Mouse (Mus musculus) ES-E14 (cell line): ENCODE data around the gene Bax. TPM values are rescaled to one million over a fixed set of nuclear protein-coding genes. Genes with fewer than 3 reads are reported as not detected.
"Not testable (repeated sequence)": the region's sequence is repeated elsewhere in the genome, so short reads cannot be mapped to it uniquely, and the experiment has no call there.

Source experiments
- DNase-seq: peaks from one replicate; pipeline ENCODE4 v3.0.0-alpha.2; 2013; ENCODE audit warnings: low read depth, low spot score
- H3K27ac ChIP-seq: 2 replicates; pipeline ENCODE4 v1.5.1; 2012; ENCODE audit warnings: low read depth, mild to moderate bottlenecking, low read length, moderate library complexity, mixed read lengths; ENCODE audit not compliant: poor library complexity, insufficient read depth, severe bottlenecking
- H3K36me3 ChIP-seq: 2 replicates; pipeline ENCODE4 v1.6.1; 2012; ENCODE audit warnings: mild to moderate bottlenecking, low read length, moderate library complexity, mixed read lengths; ENCODE audit not compliant: control insufficient read depth, poor library complexity, insufficient read depth, severe bottlenecking
- H3K4me1 ChIP-seq, 2 experiments: fragments of 150-350 bp in 1 of 2; sonication (generic) in 1 of 2; 2 replicates each; pipeline ENCODE4 v1.6.1; 2012; ENCODE audit warnings: low read length in 2 of 2, mild to moderate bottlenecking in 1 of 2, mixed read lengths in 1 of 2; ENCODE audit not compliant: control insufficient read depth in 2 of 2, insufficient read depth in 2 of 2, poor library complexity in 1 of 2
- H3K4me3 ChIP-seq, 2 experiments: fragments of 150-350 bp in 1 of 2; sonication (generic) in 1 of 2; 2 replicates each; pipeline ENCODE4 v1.5.1; 2012; ENCODE audit warnings: low read length in 2 of 2, low read depth in 1 of 2, mild to moderate bottlenecking in 1 of 2, mixed read lengths in 1 of 2; ENCODE audit not compliant: insufficient read depth in 1 of 2, poor library complexity in 1 of 2, severe bottlenecking in 1 of 2
- H3K9ac ChIP-seq: 2 replicates; pipeline ENCODE4 v1.6.1; 2012; ENCODE audit warnings: low read depth, mild to moderate bottlenecking, low read length, mixed read lengths; ENCODE audit not compliant: poor library complexity, insufficient read depth, severe bottlenecking
- H3K9me3 ChIP-seq: fragments of 150-350 bp; sonication (generic); 2 replicates; pipeline ENCODE4 v1.6.1; 2012; ENCODE audit warnings: low read depth, mild to moderate bottlenecking, low read length; ENCODE audit not compliant: control insufficient read depth, insufficient read depth
- CHD2 ChIP-seq: IDR thresholded peaks from 2 replicates; pipeline ENCODE4 v1.6.1; 2014; ENCODE audit warnings: mild to moderate bottlenecking, low read depth, low read length, inconsistent platforms
- HCFC1 ChIP-seq: IDR thresholded peaks from 2 replicates; pipeline ENCODE4 v1.6.1; 2012; ENCODE audit warnings: low read length, inconsistent platforms, borderline replicate concordance; ENCODE audit not compliant: insufficient read depth
- MAFK ChIP-seq: IDR thresholded peaks from 2 replicates; pipeline ENCODE4 v1.6.1; 2014; ENCODE audit warnings: mild to moderate bottlenecking, low read depth, low read length, inconsistent platforms; ENCODE audit not compliant: insufficient read depth
- ZC3H11A ChIP-seq: IDR thresholded peaks from 2 replicates; pipeline ENCODE4 v1.6.1; 2012; ENCODE audit warnings: low read depth, mild to moderate bottlenecking, inconsistent platforms, low read length, borderline replicate concordance
- ZNF384 ChIP-seq: IDR thresholded peaks from 2 replicates; pipeline ENCODE4 v1.6.1; 2012; ENCODE audit warnings: low read depth, low read length, inconsistent platforms
- in situ Hi-C, 2 experiments: fragments of 600-800 bp; cut with MboI; formaldehyde crosslinking; loops; one replicate each; pipeline ENCODE4 v1.15.1; 2025; ENCODE audit warnings: low sequenced_read_pairs in 2 of 2, inconsistent platforms in 1 of 2; ENCODE audit not compliant: unreplicated experiment in 2 of 2
- total RNA-seq: library from RNA; depleted of rRNA; stranded (reverse); fragments of 300-350 nt; gene quantifications from 2 replicates; pipeline ENCODE4 v1.2.3, GENCODE M21; 2012

Gene Bax
- total RNA-seq, 1 experiment = 388 TPM

- TF ChIP-seq MAFK (no peak), HCFC1 (no peak), ZC3H11A (no peak), CHD2 (no peak), ZNF384 (no peak)
- DNase-seq = no peak
These were observed 19.5 kb upstream of the Bax start for GRCm38 (mm10) chr7:45486158-45486557.

GRCm38 (mm10) chr7:45484985-45485384 is 18.3 kb upstream of the Bax start:
- H3K9ac ChIP-seq, H3K4me3 ChIP-seq, H3K9me3 ChIP-seq, H3K36me3 ChIP-seq, in situ Hi-C loops, DNase-seq, H3K27ac ChIP-seq: not testable (repeated sequence)
- H3K4me1 ChIP-seq = peaks cover 2 to 11% of the 10 kb centered on the region in 2 experiments; a peak in 2 of 4 replicates

More at GRCm38 (mm10) chr7:45486158-45486557, 19.5 kb upstream of the Bax start:
- in situ Hi-C loops = no loop called here
- Histone ChIP-seq H3K4me3 (no peak overlapping the region), H3K27ac (no peak overlapping the region), H3K4me1 (peaks cover 6 to 16% of the 10 kb centered on the region in 2 experiments; a peak in 3 of 4 replicates), H3K9ac (peak overlapping the region; percentile 15; the same call in 1 of the 2 replicates), H3K36me3 (peaks cover 9% of the 10 kb centered on the region; the same call in 1 of the 2 replicates), H3K9me3 (no peaks in the 10 kb centered on the region)

- Histone ChIP-seq H3K36me3 (peaks cover 15% of the 10 kb centered on the region; the same call in 1 of the 2 replicates), H3K9me3 (no peaks in the 10 kb centered on the region), H3K27ac (no peak overlapping the region), H3K9ac (no peak overlapping the region), H3K4me1 (peaks cover 1 to 8% of the 10 kb centered on the region in 2 experiments; a peak in 1 of 4 replicates), H3K4me3 (no peak overlapping the region)
- TF ChIP-seq HCFC1 = no peak
- no peak for TF ChIP-seq CHD2
- TF ChIP-seq ZC3H11A = no peak
- no peak for TF ChIP-seq MAFK
- TF ChIP-seq ZNF384 = no peak
- DNase-seq = no peak
- in situ Hi-C loops = no loop called here
These were observed 15.5 kb upstream of the Bax start for GRCm38 (mm10) chr7:45482166-45482565.

- Histone ChIP-seq H3K4me3 (no peak within 1 kb of the TSS), H3K9ac (no peak within 1 kb of the TSS; the same call in 1 of the 2 replicates), H3K4me1 (peaks cover 2 to 6% of the 10 kb centered on the region in 2 experiments; a peak in 1 of 4 replicates), H3K27ac (no peak within 1 kb of the TSS), H3K36me3 (peaks cover 15% of the 10 kb centered on the region; the same call in 1 of the 2 replicates), H3K9me3 (no peaks in the 10 kb centered on the region)
- DNase-seq = no peak
- in situ Hi-C loops = no loop called here
- TF ChIP-seq ZNF384 = no peak
- no peak for TF ChIP-seq ZC3H11A
- peak; percentile 99 for TF ChIP-seq HCFC1
These were observed 14.8 kb upstream of the Bax start, which contains the start of gene Tulp2 for GRCm38 (mm10) chr7:45481374-45481927. TSS of gene Tulp2 (plus strand) at chr7:45481877.

- in situ Hi-C loops = not testable (repeated sequence)
These were observed 13.6 kb upstream of the Bax start for GRCm38 (mm10) chr7:45480310-45480709.

More at GRCm38 (mm10) chr7:45480310-45480709, 13.6 kb upstream of the Bax start:
- not testable (repeated sequence) for DNase-seq, H3K27ac ChIP-seq, H3K9me3 ChIP-seq, H3K4me1 ChIP-seq, H3K4me3 ChIP-seq, H3K9ac ChIP-seq
- peaks cover 12% of the 10 kb centered on the region; the same call in 1 of the 2 replicates for H3K36me3 ChIP-seq
